Mouse (Mus musculus): ENCODE measurements around the gene Fthl17f. TPM values are rescaled to one million over a fixed set of nuclear protein-coding genes. Genes with fewer than 3 reads are reported as not detected.

Gene Fthl17f
- polyA plus RNA-seq, 1 experiment from 2014 or later, result not detected

GRCm38 (mm10) chrX:9110381-9110780 is 47.6 kb downstream of the Fthl17f start:
- Histone ChIP-seq H3K4me3 (ENCODE audit: low read length) (no peak overlapping the region), H3K27me3 (replicated peaks; ENCODE audit: control insufficient read depth, insufficient read depth, low read length) (no peaks in the 10 kb centered on the region), H3K4me2 (ENCODE audit: low read length) (no peak overlapping the region), H3K27ac (ENCODE audit: low read depth, low read length) (no peak overlapping the region), H3K9me3 (ENCODE audit: control insufficient read depth, low read length) (no peaks in the 10 kb centered on the region), H3K36me3 (ENCODE audit: control insufficient read depth, insufficient read depth, low read length) (no peaks in the 10 kb centered on the region), H3K4me1 (ENCODE audit: control insufficient read depth, insufficient read depth, low read depth, low read length) (no peaks in the 10 kb centered on the region), H3K9ac (ENCODE audit: low read depth, low read length) (no peak overlapping the region)
- no peak for ATAC-seq
- WGBS, result 72% methylated on average over 2 of the region's 2 CpGs

Other genes with a start within 250 kb of the Fthl17f start
- not detected in 2 replicates for gene Gm6592, start 219.0 kb upstream of the Fthl17f start, polyA plus RNA-seq (2015; fragmentation: Nextera tagmentation; extraction: Ambion mirVana)
- gene Gm5751, start 188.8 kb upstream of the Fthl17f start, polyA plus RNA-seq (2015; fragmentation: Nextera tagmentation; extraction: Ambion mirVana), result not detected in 2 replicates
- gene B630019K06Rik, start 170.6 kb upstream of the Fthl17f start, polyA plus RNA-seq (2015; fragmentation: Nextera tagmentation; extraction: Ambion mirVana), result 22.4 and 23.5 TPM in 2 replicates
- gene Fthl17b, start 100.0 kb upstream of the Fthl17f start, polyA plus RNA-seq (2015; fragmentation: Nextera tagmentation; extraction: Ambion mirVana), result not detected in 2 replicates
- gene Fthl17c, start 86.5 kb upstream of the Fthl17f start, polyA plus RNA-seq (2015; fragmentation: Nextera tagmentation; extraction: Ambion mirVana), result not detected in 2 replicates
- not detected in 2 replicates for gene Fthl17d, start 76.3 kb upstream of the Fthl17f start, polyA plus RNA-seq (2015; fragmentation: Nextera tagmentation; extraction: Ambion mirVana)
- not detected in 2 replicates for gene Fthl17e, start 29.5 kb upstream of the Fthl17f start, polyA plus RNA-seq (2015; fragmentation: Nextera tagmentation; extraction: Ambion mirVana)
- gene 4930402K13Rik, start 41.5 kb downstream of the Fthl17f start, polyA plus RNA-seq (2015; fragmentation: Nextera tagmentation; extraction: Ambion mirVana), result not detected in 2 replicates
- 4.9 and 5.2 TPM in 2 replicates for gene Lancl3, start 136.9 kb downstream of the Fthl17f start, polyA plus RNA-seq (2015; fragmentation: Nextera tagmentation; extraction: Ambion mirVana)
- not detected in 2 replicates for gene Gm14862, start 193.9 kb downstream of the Fthl17f start, polyA plus RNA-seq (2015; fragmentation: Nextera tagmentation; extraction: Ambion mirVana)
- 5.7 TPM in 2 replicates for gene Xk, start 209.7 kb downstream of the Fthl17f start, polyA plus RNA-seq (2015; fragmentation: Nextera tagmentation; extraction: Ambion mirVana)
- gene H2al1m, start 220.7 kb downstream of the Fthl17f start, polyA plus RNA-seq (2015; fragmentation: Nextera tagmentation; extraction: Ambion mirVana), result 0.43 TPM in 1 of 2 replicates, not detected in the other